Mouse (Mus musculus): ENCODE data around the gene Akip1. TPM values are rescaled to one million over a fixed set of nuclear protein-coding genes. Genes with fewer than 3 reads are reported as not detected.

Gene Akip1
- total RNA-seq, 2 experiments from 2014 or later = 11.4 to 16.0 TPM

DNA sequence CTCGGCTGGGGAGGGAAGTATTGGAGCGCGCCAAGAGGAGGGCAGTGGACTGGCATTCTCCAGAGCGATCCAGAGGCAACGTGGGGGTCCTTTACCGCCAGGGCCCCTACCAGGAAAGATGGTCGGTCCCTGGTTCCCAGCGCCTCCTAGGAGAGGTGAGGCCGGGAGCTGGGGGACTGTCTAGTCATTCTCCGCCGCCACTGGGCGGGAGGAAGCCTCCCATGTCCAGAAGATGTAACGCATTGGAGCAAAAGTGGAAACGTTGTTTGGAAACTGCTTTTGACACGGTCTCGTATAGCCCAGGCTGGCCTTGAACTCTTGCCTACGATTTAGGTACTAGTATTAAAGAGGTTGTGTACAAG is 507 bp downstream of the Akip1 start:
- no peak for DNase-seq
- intact Hi-C loops (cut with DNase I) = loop anchor here (5.0 to 10.0 kb wide), 2 partner anchors 62 to 351 kb away; no protein-coding TSS in a partner anchor

DNA sequence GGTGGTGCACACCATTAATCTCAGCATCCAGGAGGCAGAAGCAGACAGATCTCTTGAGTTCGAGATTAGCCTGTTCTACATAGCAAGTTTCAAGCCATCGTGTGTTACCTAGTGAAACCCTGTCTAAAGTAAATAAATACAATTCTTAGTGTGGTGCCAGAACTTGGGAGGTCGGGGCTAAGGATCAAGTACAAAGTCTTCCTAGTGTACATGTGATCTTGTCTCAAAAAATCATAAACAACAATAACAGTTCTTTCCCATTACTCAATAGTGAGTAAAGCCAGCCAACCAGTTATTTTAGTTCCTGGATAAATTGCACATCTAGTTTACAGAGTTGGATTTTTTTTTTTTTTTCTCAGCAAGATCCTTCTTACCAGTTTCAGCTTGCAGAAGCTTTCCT is 971 bp downstream of the Akip1 start:
- DNase-seq = no peak
- intact Hi-C loops (cut with DNase I) = loop anchor here (5.0 to 10.0 kb wide), 2 partner anchors 62 to 350 kb away; no protein-coding TSS in a partner anchor

DNA sequence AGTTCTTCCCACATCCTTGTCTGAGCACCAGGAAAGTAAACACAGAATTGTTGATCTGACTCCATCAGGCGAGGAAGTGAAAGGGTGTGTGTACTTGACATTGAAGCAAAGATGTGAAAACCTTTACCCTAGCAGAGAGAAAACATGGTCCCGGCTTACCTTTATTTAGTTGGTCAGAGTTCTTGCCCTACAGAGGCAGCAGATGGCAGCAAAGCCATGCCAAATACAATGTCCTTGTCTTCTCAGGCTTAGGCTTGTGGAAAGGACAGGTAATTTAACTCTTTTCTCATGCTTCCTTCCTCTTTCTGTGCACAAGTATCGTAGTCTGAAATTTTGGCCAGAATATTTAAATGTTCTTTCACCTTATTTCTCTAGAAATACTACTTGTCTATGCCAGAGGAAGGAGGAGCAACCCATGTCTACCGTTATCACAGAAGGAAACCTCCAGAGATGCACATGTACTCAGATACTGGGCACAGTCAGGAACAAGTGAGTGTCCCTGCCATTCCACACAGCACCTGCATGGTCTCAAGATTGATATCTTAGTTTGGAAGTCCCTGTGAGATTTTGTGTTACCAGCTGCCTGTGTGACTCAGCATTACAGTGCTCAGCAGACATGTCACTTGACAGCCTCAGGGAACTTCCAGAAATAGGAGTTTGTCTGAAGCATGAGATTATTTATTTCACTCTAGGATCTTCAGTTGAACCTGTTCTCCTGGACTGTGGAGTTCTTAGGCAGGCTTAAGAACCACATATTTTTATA is 3.7 kb downstream of the Akip1 start:
- DNase-seq = peak; percentile 39 to 51
- intact Hi-C loops (cut with DNase I) = loop anchor here (10.0 kb wide), 1 partner anchor 348 kb away; no protein-coding TSS in a partner anchor

DNA sequence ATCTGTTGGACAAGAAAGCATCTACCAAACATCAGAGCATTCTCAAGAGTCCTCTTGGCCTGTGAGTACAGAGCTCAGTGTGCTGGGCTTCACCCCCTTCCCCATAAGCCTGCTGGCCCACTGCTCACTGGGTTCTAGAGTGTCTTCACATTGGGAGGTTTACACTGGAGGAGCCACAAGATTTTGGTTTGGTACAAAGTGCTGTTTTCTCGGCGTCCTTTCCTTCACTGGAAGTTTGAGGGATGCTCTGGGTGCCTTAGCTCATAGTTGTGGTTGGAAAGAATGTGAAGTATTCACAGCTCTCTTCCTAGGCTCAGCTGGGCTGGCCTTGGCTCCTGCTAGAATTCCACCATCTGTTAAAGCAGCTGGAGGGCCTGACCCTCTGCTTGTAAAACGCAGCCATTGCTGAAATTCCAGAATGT is 5.5 kb downstream of the Akip1 start:
- DNase-seq = peak; percentile 32 to 41
- intact Hi-C loops (cut with DNase I) = loop anchor here (2.0 to 10.0 kb wide), 3 partner anchors 96 to 374 kb away; no protein-coding TSS in a partner anchor

DNA sequence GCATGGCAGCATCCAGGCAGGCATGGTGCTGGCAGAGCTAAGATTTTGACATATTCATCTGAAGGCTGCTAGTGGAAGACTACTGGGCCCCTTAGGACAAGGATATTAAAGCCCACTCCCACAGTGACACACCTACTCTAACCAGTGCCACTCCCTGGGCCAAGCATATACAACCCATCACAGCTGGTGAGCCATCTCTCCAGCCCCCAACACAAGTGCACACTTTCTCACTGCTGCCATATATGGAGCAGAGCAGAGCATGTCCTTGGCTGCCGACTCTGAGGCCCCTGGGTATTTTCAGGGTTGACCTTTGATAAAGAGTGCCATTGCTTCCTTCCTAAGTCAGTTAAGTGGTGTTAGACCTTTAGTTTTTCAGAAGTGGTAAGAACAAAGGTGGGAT is 6.6 kb downstream of the Akip1 start:
- intact Hi-C loops (cut with DNase I) = no loop called here
- DNase-seq = no peak

DNA sequence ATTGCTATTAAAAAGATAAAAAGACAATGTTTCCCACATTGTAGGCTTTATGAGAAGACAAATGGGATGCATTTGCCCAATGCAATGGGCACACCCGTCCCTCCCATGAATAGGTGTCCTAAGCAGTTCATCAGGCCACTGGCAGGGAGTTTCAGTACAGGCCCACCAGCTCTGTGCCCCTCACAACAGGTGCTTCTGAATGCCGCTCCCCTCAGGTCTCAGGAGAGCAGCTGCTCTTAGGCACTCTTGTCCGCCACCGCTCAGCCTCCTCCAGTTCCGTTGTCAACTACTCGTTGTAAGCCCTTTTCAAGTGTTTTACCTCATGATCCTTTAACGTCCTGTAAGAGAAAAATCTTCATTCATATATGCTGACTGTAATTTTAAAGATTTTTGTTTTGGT is 8.7 kb downstream of the Akip1 start:
- intact Hi-C loops (cut with DNase I) = no loop called here
- no peak for DNase-seq

DNA sequence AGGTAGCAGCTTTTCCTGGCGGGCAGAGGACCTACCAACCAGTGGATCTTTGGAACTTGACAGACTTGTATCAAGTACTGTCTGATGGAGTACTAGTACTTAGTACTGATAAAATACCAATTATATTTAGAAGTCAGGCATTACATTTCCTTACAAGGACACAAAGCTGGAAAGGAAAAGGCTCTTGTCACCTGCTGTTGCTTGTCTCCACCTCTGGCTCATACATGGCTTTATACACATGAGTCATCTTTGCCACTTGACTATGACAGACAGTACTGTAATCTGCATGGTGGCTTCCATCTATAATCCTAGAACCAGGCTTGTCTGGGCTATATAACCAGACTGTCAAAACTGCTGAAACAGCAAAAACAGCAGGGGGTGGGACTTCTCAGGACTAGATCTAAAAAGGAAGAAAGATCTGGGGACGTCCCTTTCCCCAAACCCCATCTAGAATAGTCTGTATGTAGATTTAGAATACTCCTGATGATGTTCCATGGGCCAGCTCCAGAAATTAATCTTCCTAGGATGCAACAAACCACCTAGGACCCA is 10.0 kb downstream of the Akip1 start:
- intact Hi-C loops (cut with DNase I) = no loop called here
- no peak for DNase-seq

DNA sequence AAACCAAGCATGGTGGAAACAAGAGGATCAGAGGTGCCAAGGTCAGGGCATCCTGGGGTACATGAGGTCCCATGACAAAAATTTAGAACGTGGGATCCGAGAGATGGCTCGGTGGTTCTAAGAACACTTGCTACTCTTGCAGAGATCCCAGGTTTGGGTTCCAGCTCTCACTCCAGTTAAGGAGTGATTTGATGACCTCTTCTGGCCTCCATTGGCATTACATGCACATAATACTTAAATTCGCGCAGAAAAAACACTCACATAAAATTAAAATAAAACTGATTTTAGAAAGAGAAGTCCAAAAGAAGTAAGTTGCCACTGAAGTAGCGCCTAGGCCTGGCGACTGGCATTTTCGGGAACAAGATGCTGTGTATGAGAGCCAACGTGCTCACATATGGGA is 15.8 kb downstream of the Akip1 start:
- intact Hi-C loops (cut with DNase I) = loop anchor here (5.0 kb wide), 1 partner anchor 87 kb away; no protein-coding TSS in a partner anchor
- peak; percentile 28 to 35 for DNase-seq

DNA sequence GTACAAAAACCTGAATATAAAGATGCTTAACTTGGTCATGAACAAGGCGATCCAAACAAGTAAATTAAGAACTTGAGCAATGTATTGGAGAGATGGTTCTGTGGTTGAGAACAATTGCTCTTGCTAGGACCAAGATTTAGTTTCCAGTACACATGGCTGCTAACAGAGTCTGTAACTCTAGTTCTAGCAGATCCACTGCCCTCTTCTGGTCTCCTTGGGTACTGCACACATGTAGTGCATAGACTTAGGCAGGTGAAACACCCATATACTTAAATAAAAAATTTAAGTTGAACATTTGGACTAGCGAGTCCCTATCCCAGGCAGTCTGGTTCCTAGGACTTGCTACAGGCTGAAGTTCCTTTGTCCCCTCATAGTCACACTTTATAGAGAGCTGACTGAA is 19.1 kb downstream of the Akip1 start:
- intact Hi-C loops (cut with DNase I) = no loop called here
- DNase-seq = no peak

DNA sequence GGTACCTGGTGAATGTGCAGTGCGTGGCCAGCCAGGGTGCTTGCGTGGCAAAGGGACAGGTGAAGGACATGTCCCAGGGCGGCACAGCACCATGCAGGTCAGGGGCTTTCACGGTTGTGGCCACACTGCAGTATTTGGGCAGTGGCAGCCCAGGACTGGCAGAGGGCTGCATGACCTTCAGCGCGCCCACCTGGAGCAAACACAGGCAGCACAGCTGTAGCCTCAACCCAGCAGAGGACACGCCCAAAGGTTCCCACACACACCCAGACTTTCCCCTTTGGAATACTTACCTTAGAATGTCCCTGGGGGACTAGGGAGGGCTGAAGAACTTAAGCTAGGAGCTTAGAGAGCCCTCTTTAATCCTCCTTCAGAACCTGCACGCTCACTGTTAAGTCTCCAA is 19.6 kb downstream of the Akip1 start:
- DNase-seq = no peak
- intact Hi-C loops (cut with DNase I) = no loop called here

DNA sequence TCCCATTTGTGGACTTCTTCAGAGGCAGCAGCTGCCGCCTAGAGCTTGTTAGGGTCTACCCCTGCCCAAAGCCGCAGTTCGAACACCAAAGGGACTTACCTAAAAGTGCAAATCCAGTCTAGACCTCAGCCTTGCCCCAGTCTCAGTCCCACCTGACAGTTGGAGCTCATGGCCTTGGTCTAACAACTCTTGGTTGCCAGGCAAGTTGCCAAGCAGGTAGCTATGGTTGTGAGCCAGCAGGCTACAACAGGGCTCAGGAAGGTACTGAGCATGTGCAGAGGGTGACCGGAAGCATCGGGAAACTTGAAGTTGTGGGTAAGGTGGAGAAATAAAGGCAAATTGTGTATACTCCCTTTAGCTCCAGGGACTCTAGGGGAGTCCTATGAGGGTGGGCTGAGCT is 20.2 kb downstream of the Akip1 start, which contains the start of gene BC051019:
Gene BC051019 (minus strand): TSS at position 154 of the 400 bp plus-strand sequence.
- intact Hi-C loops (cut with DNase I) = no loop called here
- no peak for DNase-seq

DNA sequence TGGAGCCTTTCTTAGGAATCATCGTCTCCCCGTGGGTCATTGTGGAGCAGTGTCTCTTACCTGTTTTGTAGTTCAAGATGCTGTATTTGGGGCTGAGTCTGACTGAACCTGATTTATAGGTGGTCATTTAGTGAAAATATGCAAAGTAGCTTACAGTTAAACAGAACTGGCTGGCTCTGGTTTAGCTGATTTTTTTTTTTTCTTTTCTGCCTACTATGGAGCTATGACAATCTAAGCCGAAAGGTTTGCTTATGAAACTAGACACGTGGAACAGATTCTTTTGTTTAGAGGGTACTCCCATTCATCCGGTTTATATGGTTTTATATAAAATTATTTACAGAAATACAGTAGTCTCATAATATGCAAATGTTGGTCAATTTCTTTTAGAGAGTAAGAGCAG is 28.1 kb downstream of the Akip1 start, which contains the start of gene Ascl3:
Gene Ascl3 (minus strand): TSS at position 101 of the 400 bp plus-strand sequence.
- intact Hi-C loops (cut with DNase I) = no loop called here
- DNase-seq = no peak

DNA sequence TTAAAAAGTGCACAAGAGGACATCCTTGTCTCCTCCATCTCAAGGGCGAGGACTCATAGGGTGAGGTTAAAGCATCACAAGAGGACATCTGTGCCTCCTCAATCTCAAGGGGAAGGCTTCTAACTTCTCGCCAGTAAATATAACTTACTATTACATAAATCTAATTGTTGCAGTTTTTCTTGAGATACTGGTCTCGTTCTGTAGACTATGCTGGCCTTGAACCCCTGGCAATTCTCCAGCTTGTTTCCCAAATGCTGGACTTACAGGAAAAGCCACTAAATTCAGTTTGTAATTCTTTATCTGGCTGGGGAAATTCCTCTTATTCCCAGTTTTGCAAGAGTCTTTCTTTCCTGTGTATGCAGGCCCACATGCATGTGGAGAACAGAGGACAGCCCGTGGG is 31.3 kb downstream of the Akip1 start:
- DNase-seq = no peak
- intact Hi-C loops (cut with DNase I) = no loop called here

DNA sequence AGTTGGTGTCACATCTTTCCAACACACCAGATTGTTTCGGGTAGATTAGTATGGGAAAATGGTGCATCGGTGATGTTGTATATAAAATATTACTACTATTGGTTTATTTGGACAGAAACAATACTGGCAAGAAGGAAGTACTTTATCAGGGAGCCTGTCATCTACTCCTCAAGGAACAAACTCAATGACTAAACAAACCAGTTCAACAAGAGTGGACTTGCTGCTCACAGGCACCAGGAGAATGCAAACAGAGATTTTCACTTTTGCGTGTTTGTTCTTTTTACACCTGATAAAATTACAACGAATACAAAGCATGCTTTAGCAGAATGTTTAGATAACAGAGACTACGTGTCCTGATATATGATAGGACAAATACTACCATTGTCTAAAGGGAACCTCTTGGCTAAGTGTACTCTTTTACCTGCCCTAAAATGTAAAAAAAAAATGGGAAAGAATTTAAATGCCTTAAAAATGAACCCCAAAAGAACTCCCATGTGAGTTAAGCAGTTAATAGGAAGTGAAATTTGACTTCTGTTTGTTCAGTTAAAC is 36.4 kb downstream of the Akip1 start:
- intact Hi-C loops (cut with DNase I) = no loop called here
- no peak for DNase-seq

DNA sequence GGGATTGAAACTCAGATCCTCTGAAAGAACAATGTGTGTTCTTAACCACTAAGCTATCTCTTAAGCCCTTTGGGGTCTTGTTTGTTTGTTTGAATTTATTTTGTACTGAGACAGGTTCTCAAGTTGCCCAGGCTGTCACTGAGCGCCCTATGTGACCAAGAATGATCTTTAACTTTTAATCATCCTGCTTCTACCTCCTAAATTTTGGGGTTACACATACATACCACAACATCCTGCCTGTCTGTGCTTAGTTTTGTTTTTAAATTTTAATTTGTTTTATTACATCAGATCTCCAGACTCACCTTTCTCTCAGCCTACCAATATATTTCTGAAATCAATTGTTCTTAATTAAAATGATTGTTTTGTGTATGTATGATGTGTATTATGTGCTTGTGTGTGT is 37.6 kb downstream of the Akip1 start:
- DNase-seq = no peak
- intact Hi-C loops (cut with DNase I) = no loop called here

DNA sequence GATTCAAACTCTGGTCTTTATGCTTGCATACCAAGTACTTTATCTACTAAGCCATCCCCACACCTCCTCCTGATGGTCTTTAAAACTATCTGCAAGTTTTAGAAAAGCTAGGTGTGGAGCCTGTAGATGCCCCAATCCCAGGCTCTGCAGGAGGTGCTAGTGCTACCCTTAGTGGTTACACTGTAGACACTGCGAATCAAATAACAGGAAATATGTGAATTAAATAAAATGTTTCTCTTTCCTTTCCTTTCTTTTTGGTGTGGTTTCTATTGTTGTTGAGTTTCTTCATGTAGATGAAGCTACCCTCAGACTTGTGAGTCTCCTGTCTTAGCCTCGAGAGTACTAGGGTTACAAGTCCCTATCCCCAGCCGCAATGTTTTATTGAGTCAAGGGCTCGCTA is 38.2 kb downstream of the Akip1 start:
- DNase-seq = no peak
- intact Hi-C loops (cut with DNase I) = no loop called here

DNA sequence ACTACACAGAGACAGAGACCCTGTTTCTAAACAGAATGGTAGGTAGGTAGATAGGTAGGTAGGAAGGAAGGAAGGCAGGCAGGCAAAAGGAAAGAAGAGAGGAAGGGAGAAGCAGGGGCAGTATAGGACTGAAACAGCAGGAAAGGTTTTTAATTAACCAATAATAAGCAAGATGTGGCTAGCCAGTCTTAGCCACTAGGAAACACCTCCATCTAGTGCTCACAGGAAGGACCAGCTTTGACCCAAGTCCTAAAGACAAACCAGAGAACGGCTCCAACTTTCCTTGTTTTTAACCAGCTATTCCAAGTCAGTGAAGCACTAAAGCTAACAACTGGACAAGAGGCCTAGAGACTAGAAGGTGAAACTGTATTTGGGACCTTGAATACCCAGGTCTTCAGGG is 44.3 kb downstream of the Akip1 start:
- no peak for DNase-seq
- intact Hi-C loops (cut with DNase I) = no loop called here

DNA sequence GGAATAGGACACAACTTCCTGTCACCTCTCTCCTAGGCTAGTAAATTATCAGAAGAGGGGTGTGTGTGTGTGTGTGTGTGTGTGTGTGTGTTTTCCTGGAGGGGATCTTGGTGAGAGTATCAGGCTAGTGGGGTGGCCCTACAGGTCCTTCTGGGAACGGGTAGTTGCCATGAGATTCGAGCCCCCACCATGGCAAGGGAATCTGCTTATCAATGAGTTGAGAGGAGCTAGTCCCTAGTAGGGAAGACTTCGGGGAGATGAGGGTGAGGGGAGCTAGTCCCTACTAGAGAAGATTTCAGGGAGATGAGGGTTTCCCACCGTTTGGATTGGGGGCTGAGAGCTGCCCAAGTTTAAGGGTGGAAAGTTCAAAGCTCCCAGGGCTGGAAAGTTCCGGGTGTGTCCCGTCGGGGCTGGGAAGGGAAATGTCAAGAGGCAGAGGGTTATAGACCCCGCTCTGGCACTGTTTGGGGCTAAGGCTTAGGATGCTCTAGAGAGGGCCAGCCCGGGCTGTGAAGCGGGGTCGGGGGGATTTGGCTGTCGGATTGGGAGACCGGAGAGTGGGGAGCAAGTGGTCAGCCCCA is 48.0 kb downstream of the Akip1 start:
- intact Hi-C loops (cut with DNase I) = no loop called here
- DNase-seq = no peak

DNA sequence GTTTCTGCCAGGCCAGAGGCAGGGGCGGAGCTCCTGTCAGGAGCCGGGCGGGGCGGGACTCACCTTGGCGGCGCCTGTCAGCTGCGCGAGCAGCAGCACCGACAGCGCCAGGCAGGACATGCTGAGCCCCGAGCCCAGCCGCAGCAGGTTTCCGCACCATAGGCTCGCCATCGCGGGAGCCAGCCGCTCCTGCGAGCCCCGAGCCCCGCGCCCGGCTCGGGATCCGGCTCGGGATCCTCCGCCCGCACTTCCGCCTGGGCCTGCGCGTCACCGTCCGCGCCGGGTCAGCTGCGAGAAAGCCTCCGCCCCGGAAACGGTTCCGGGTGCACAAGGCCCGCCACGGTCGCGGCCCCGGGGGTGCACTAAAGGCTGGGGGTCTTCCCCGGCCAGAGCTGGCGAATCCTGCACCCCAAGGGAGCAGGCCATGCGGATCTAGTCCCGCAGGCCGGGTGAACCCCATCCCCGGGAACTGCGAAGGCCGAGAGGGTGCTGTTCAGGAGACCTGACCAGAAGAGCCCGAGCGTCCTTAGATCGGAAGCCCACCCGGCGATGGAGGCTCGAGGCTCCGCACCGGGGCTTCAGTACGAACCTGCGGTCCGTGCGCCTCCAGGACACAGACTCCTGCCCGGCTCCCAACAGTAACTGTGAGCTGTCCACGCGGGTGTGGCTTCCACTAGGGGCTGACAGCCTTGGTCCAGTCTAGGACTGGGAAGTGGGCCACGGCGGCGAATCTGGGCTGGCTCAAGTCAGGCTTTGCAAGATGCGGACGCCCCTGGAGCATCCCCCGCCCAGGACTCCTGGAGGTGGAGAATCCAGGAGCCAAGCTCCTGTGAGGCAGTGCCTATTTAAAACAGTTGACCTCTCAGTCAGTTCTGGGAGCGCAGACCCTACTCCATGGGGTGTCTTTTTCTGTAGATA is 48.8 kb downstream of the Akip1 start, which contains the start of gene Tmem9b:
Gene Tmem9b (minus strand): TSS at position 868 of the 918 bp plus-strand sequence.
- intact Hi-C loops (cut with DNase I) = no loop called here
- peak; percentile 81 to 91 for DNase-seq

DNA sequence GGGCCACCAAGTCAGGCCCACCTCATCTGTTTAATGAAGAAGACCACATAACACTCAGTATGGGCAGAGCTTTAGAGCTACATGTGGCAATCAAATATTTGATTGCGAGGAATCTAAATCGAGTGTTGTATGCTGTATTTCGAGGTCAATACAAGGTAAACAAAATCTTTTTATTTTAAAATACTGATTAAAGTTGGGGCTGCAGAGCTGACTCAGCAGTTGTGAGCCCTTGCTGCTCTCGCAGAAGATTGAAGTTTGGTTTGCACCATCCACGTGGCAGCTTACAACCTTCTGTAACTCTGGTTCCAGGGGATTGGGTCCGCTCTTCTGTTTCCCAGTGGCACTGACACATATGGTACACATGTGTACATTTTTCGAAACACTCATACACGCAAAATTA is 50.5 kb downstream of the Akip1 start:
- DNase-seq = no peak
- intact Hi-C loops (cut with DNase I) = no loop called here
